Mouse (Mus musculus): ENCODE results near the gene Slit3. TPM values are rescaled to one million over a fixed set of nuclear protein-coding genes. Genes with fewer than 3 reads are reported as not detected.

The Slit3 gene
- polyA plus RNA-seq, 1 experiment from 2014 or later: 24.1 TPM

GRCm38 (mm10) chr11:35331476-35331875, 210.5 kb downstream of the Slit3 start:
- 70% methylated on average over 3 of the region's 3 CpGs for WGBS
- 0 out of 2 replicates have a peak, but pooled peaks cover 3% of the 10 kb centered on the region for H3K4me1 ChIP-seq (ENCODE audit: control insufficient read depth, insufficient read depth, low read length)
- H3K27ac ChIP-seq (replicated peaks; ENCODE audit: low read depth, low read length): no peak overlapping the region
- DNase-seq (ENCODE audit: low spot score) (no peak), ATAC-seq (ENCODE audit: low read depth) (no peak)
- no peaks in the 10 kb centered on the region for H3K36me3 ChIP-seq (ENCODE audit: control insufficient read depth, insufficient read depth, low read length)
- H3K9ac ChIP-seq (ENCODE audit: low read depth, low read length): no peak overlapping the region
- H3K27me3 ChIP-seq (replicated peaks; ENCODE audit: control insufficient read depth, insufficient read depth, low read length): no peaks in the 10 kb centered on the region
- no peak overlapping the region for H3K4me2 ChIP-seq (ENCODE audit: low read depth, low read length)
- no peaks in the 10 kb centered on the region for H3K9me3 ChIP-seq (ENCODE audit: control insufficient read depth, low read length)
- H3K4me3 ChIP-seq (ENCODE audit: low read depth, low read length): no peak overlapping the region

DNA sequence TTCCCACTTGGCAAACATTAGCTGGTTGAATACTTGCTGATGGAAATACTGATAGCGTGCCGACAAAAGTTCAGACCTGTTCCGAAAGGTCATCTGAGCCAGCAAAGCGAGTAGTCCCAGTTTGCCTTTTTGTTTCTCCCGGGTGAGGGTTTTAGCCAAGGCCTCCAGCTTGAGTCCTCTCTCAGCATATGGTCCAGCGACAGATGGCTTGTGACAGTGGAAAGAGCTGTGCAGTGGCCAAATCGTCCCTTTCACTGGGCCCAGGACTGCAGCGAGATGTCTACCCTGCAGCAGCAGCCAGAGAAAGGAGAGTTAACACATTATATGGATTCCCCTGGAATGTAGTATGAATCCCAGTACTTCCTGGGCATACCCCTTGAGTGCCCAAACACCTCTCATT, 215.5 kb downstream of the Slit3 start:
- Histone ChIP-seq H3K9ac (ENCODE audit: low read depth, low read length) (no peak overlapping the region), H3K9me3 (ENCODE audit: control insufficient read depth, low read length) (no peaks in the 10 kb centered on the region), H3K27me3 (replicated peaks; ENCODE audit: control insufficient read depth, insufficient read depth, low read length) (no peaks in the 10 kb centered on the region), H3K4me1 (ENCODE audit: control insufficient read depth, insufficient read depth, low read length) (0 out of 2 replicates have a peak, but pooled peaks cover 3% of the 10 kb centered on the region), H3K36me3 (ENCODE audit: control insufficient read depth, insufficient read depth, low read length) (no peaks in the 10 kb centered on the region), H3K4me2 (ENCODE audit: low read depth, low read length) (no peak overlapping the region), H3K4me3 (ENCODE audit: low read depth, low read length) (no peak overlapping the region), H3K27ac (replicated peaks; ENCODE audit: low read depth, low read length) (no peak overlapping the region)
- no peak for ATAC-seq (ENCODE audit: low read depth)
- 89% methylated on average over 8 of the region's 8 CpGs for WGBS
- DNase-seq (ENCODE audit: low spot score): no peak

GRCm38 (mm10) chr11:35337493-35337892, 216.5 kb downstream of the Slit3 start:
- H3K27ac ChIP-seq (replicated peaks; ENCODE audit: low read depth, low read length): no peak overlapping the region
- DNase-seq (ENCODE audit: low spot score): no peak
- no peak for ATAC-seq (ENCODE audit: low read depth)
- 85% methylated on average over 8 of the region's 8 CpGs for WGBS
- 0 out of 2 replicates have a peak, but pooled peaks cover 3% of the 10 kb centered on the region for H3K4me1 ChIP-seq (ENCODE audit: control insufficient read depth, insufficient read depth, low read length)
- no peaks in the 10 kb centered on the region for H3K36me3 ChIP-seq (ENCODE audit: control insufficient read depth, insufficient read depth, low read length)
- no peak overlapping the region for H3K4me3 ChIP-seq (ENCODE audit: low read depth, low read length)
- no peak overlapping the region for H3K4me2 ChIP-seq (ENCODE audit: low read depth, low read length)
- no peaks in the 10 kb centered on the region for H3K27me3 ChIP-seq (replicated peaks; ENCODE audit: control insufficient read depth, insufficient read depth, low read length)
- H3K9me3 ChIP-seq (ENCODE audit: control insufficient read depth, low read length): no peaks in the 10 kb centered on the region
- no peak overlapping the region for H3K9ac ChIP-seq (ENCODE audit: low read depth, low read length)

DNA sequence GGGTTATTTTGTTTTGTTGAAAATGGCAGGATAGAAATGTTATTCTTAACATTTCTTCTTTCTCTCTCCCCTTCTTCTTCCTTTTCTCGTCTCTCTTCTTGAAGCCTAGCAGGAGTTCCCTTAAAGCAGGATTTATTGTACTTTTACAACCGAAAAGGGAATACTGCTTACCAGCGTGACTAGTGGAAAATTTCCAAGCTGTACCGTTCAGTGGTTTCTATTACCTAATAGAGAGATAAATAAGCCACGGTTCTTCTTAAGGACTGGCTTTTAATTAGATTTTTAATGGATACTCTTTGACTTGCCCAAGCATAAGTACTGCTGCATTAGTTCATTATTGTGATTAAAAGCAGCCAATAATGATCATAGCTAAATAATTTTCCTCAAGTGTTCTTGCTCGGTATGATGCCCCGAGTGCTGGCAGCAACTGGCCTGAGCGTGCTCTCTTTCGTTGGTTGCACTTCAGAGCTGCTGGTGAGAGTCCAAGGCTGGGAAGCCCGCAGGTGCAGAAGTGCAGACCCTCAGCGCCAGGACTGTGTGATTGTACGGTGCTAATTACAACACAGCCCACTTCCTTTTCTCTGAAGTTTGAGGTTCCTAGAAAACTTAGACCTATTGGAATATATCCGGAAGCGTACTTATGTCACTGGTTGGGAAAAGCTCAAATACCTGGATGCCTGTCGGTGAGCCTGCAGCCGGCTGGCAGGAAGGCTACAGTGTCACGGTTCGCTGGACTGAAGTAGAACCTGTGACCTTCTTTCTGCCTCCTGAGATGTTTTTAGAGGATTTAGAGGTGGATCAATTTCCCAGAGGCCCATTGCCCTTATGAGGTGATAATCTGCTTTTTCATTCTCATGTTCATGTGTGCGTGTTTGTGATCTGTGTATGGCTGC, 217.1 kb downstream of the Slit3 start:
- Histone ChIP-seq H3K4me1 (ENCODE audit: control insufficient read depth, insufficient read depth, low read length) (no peaks in the 10 kb centered on the region), H3K27ac (replicated peaks; ENCODE audit: low read depth, low read length) (no peak overlapping the region), H3K9me3 (ENCODE audit: control insufficient read depth, low read length) (no peaks in the 10 kb centered on the region), H3K4me3 (ENCODE audit: low read depth, low read length) (no peak overlapping the region), H3K9ac (ENCODE audit: low read depth, low read length) (no peak overlapping the region), H3K27me3 (replicated peaks; ENCODE audit: control insufficient read depth, insufficient read depth, low read length) (no peaks in the 10 kb centered on the region), H3K4me2 (ENCODE audit: low read depth, low read length) (no peak overlapping the region), H3K36me3 (ENCODE audit: control insufficient read depth, insufficient read depth, low read length) (no peaks in the 10 kb centered on the region)
- DNase-seq (ENCODE audit: low spot score): no peak
- 68% methylated on average over 19 of the region's 19 CpGs for WGBS
- no peak for ATAC-seq (ENCODE audit: low read depth)

DNA sequence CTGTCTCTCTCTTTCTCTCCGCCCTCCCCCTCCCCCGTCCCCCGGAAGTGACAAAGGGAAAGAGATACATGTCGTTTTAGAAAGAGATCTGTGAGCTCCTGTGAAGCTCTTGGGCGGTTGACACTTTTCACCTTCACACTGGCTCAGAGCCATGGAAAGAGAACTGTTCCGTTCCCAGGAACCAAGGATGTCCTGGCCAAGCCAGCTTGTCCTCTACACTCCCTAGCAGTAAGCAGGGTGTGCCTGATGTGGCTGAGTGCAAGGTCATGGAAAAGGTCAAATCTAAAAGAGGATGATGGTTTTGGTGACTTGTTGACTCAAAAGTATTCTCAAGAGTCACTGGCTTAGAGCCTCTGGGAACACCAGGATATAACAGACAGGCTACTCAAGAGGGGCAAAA, 219.7 kb downstream of the Slit3 start:
- no peak for ATAC-seq (ENCODE audit: low read depth)

GRCm38 (mm10) chr11:35342486-35342885, 221.5 kb downstream of the Slit3 start:
- Histone ChIP-seq H3K4me1 (ENCODE audit: control insufficient read depth, insufficient read depth, low read length) (peaks cover 6% of the 10 kb centered on the region), H3K4me2 (ENCODE audit: low read depth, low read length) (no peak overlapping the region), H3K9ac (ENCODE audit: low read depth, low read length) (no peak overlapping the region), H3K27me3 (replicated peaks; ENCODE audit: control insufficient read depth, insufficient read depth, low read length) (no peaks in the 10 kb centered on the region), H3K27ac (replicated peaks; ENCODE audit: low read depth, low read length) (no peak overlapping the region), H3K4me3 (ENCODE audit: low read depth, low read length) (no peak overlapping the region), H3K36me3 (ENCODE audit: control insufficient read depth, insufficient read depth, low read length) (no peaks in the 10 kb centered on the region), H3K9me3 (ENCODE audit: control insufficient read depth, low read length) (no peaks in the 10 kb centered on the region)
- DNase-seq (ENCODE audit: low spot score) (no peak), ATAC-seq (ENCODE audit: low read depth) (no peak)
- 56% methylated on average over 5 of the region's 5 CpGs for WGBS

More for the DNA sequence above, 219.7 kb downstream of the Slit3 start:
- no peak for DNase-seq (ENCODE audit: low spot score)
- Histone ChIP-seq H3K9me3 (ENCODE audit: control insufficient read depth, low read length) (no peaks in the 10 kb centered on the region), H3K27ac (replicated peaks; ENCODE audit: low read depth, low read length) (no peak overlapping the region), H3K9ac (ENCODE audit: low read depth, low read length) (no peak overlapping the region), H3K4me2 (ENCODE audit: low read depth, low read length) (no peak overlapping the region), H3K36me3 (ENCODE audit: control insufficient read depth, insufficient read depth, low read length) (no peaks in the 10 kb centered on the region), H3K4me1 (ENCODE audit: control insufficient read depth, insufficient read depth, low read length) (no peaks in the 10 kb centered on the region), H3K4me3 (ENCODE audit: low read depth, low read length) (no peak overlapping the region), H3K27me3 (replicated peaks; ENCODE audit: control insufficient read depth, insufficient read depth, low read length) (no peaks in the 10 kb centered on the region)
- 75% methylated on average over 6 of the region's 6 CpGs for WGBS

DNA sequence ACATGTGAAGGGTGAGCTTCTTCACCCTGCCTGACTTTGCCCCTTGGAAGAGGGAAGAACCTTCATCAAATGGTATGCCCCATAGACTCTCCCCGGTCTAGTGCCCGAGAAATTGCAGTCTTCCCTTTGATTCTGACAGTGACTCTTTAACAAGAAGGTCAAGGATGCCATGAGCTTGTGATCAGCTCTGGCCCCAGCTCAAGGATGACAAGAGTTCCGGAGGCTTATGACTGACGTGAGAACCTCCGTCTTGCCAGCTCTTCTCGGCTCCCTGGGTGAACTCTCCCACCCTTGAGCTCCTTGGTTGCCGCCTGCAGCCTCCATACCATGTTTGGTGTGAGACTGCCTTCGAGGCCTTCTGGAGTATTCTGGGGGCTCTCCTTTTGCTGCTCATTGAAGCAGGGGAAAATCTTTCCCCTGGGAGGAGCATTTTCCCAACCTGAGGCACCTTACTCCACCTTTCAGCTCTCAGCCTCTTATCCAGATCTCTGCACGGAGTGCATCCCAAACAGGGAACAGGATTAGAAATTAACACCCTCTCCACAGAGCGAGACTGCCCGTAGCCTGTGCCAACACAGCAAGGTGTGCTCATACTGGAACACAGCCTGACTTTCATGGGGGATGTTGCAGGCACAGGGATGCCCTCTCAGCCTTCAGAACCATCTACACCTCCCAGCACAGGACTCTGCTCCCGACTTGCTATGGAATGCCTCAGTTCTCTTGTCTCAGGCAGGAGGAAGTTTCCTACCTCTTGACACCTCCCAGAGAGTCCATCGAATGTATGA, 224.9 kb downstream of the Slit3 start:
- Histone ChIP-seq H3K27me3 (replicated peaks; ENCODE audit: control insufficient read depth, insufficient read depth, low read length) (no peaks in the 10 kb centered on the region), H3K36me3 (ENCODE audit: control insufficient read depth, insufficient read depth, low read length) (no peaks in the 10 kb centered on the region), H3K4me1 (ENCODE audit: control insufficient read depth, insufficient read depth, low read length) (peaks cover 23% of the 10 kb centered on the region), H3K9ac (ENCODE audit: low read depth, low read length) (no peak overlapping the region), H3K9me3 (ENCODE audit: control insufficient read depth, low read length) (no peaks in the 10 kb centered on the region), H3K27ac (replicated peaks; ENCODE audit: low read depth, low read length) (no peak overlapping the region), H3K4me2 (ENCODE audit: low read depth, low read length) (no peak overlapping the region), H3K4me3 (ENCODE audit: low read depth, low read length) (no peak overlapping the region)
- ATAC-seq (ENCODE audit: low read depth): no peak
- no peak for DNase-seq (ENCODE audit: low spot score)
- WGBS: 88% methylated on average over 13 of the region's 13 CpGs

GRCm38 (mm10) chr11:35348099-35348498, 227.1 kb downstream of the Slit3 start:
- DNase-seq (ENCODE audit: low spot score) (peak; percentile 75), ATAC-seq (ENCODE audit: low read depth) (peak; percentile 75)
- H3K4me2 ChIP-seq (ENCODE audit: low read depth, low read length): no peak overlapping the region
- H3K27me3 ChIP-seq (replicated peaks; ENCODE audit: control insufficient read depth, insufficient read depth, low read length): no peaks in the 10 kb centered on the region
- H3K4me1 ChIP-seq (ENCODE audit: control insufficient read depth, insufficient read depth, low read length): peaks cover 29% of the 10 kb centered on the region
- no peaks in the 10 kb centered on the region for H3K9me3 ChIP-seq (ENCODE audit: control insufficient read depth, low read length)
- H3K27ac ChIP-seq (replicated peaks; ENCODE audit: low read depth, low read length): 0 out of 2 replicates have a peak overlapping the region, but pooled peaks have one; percentile 24
- no peak overlapping the region for H3K9ac ChIP-seq (ENCODE audit: low read depth, low read length)
- 18% methylated on average over 4 of the region's 4 CpGs for WGBS
- no peak overlapping the region for H3K4me3 ChIP-seq (ENCODE audit: low read depth, low read length)
- no peaks in the 10 kb centered on the region for H3K36me3 ChIP-seq (ENCODE audit: control insufficient read depth, insufficient read depth, low read length)
